Mouse (Mus musculus) testis, postnatal 14 days (tissue): ENCODE measurements at regions not wholly inside any gene's neighbourhood (a gene's known extent, or its start where the extent isn't known, plus 50 kb on each side); places are given as distances from the start of the nearest gene placed in this dataset.

Experiments
- DNase-seq: peaks from one replicate; pipeline ENCODE4 v3.0.0; 2021; ENCODE audit warnings: low spot score

GRCm38 (mm10) chr14:47795062-47795461 lies 146.8 kb downstream of the Ktn1 start:
- DNase-seq = no peak

- DNase-seq = no peak
These were observed 150.0 kb downstream of the Ktn1 start for GRCm38 (mm10) chr14:47798203-47798602.

GRCm38 (mm10) chr14:47799564-47799963 lies 151.3 kb downstream of the Ktn1 start:
- DNase-seq = no peak

- no peak for DNase-seq
These were observed 157.0 kb downstream of the Ktn1 start for GRCm38 (mm10) chr14:47805202-47805601.

- no peak for DNase-seq
These were observed 157.7 kb downstream of the Ktn1 start for GRCm38 (mm10) chr14:47805771-47806535.

- no peak for DNase-seq
These were observed 160.1 kb downstream of the Ktn1 start for GRCm38 (mm10) chr14:47808097-47808910.

GRCm38 (mm10) chr14:47818224-47818623 lies 170.0 kb downstream of the Ktn1 start:
- DNase-seq = no peak

- no peak for DNase-seq
These were observed 170.4 kb downstream of the Ktn1 start for GRCm38 (mm10) chr14:47818641-47819040.

GRCm38 (mm10) chr14:47820571-47821143 lies 172.4 kb downstream of the Ktn1 start:
- DNase-seq = no peak

- no peak for DNase-seq
These were observed 174.9 kb downstream of the Ktn1 start for GRCm38 (mm10) chr14:47823182-47823581.

- DNase-seq = no peak
These were observed 175.4 kb downstream of the Ktn1 start for GRCm38 (mm10) chr14:47823696-47824095.

GRCm38 (mm10) chr14:47825446-47825956 lies 177.3 kb downstream of the Ktn1 start:
- DNase-seq = no peak

- DNase-seq = no peak
These were observed 178.3 kb downstream of the Ktn1 start for GRCm38 (mm10) chr14:47826545-47826944.

- DNase-seq = no peak
These were observed 179.4 kb downstream of the Ktn1 start for GRCm38 (mm10) chr14:47827623-47828022.

GRCm38 (mm10) chr14:47833696-47834095 lies 185.4 kb downstream of the Ktn1 start:
- DNase-seq = no peak

GRCm38 (mm10) chr14:47835408-47835807 lies 187.2 kb downstream of the Ktn1 start:
- DNase-seq = no peak

GRCm38 (mm10) chr14:47839493-47840215 lies 191.4 kb downstream of the Ktn1 start:
- no peak for DNase-seq

- DNase-seq = no peak
These were observed 196.1 kb downstream of the Ktn1 start for GRCm38 (mm10) chr14:47844366-47844765.

GRCm38 (mm10) chr14:47848861-47849260 lies 200.6 kb downstream of the Ktn1 start:
- DNase-seq = no peak

GRCm38 (mm10) chr14:47856280-47856765 lies 208.1 kb downstream of the Ktn1 start:
- no peak for DNase-seq

GRCm38 (mm10) chr14:47857271-47857670 lies 209.0 kb downstream of the Ktn1 start:
- DNase-seq = no peak
